Mouse (Mus musculus) spleen, adult 2 months (tissue): ENCODE data around the gene Ahdc1.

ENCODE experiments used
- CTCF ChIP-seq: fragments of 200-500 bp; IDR thresholded peaks from 2 replicates; pipeline ENCODE4 v1.5.1; 2011; ENCODE audit warnings: mild to moderate bottlenecking, inconsistent platforms; ENCODE audit not compliant: insufficient read depth, insufficient read length, insufficient replicate concordance; ENCODE audit errors: extremely low read depth
- POLR2A ChIP-seq: fragments of 200-500 bp; IDR thresholded peaks from 2 replicates; pipeline ENCODE4 v1.6.1; 2011; ENCODE audit warnings: low read depth, low read length, inconsistent platforms

GRCm38 (mm10) chr4:133078947-133079346 is 67.9 kb downstream of the Ahdc1 start:
- TF ChIP-seq CTCF (no peak), POLR2A (no peak)
